Mouse (Mus musculus) liver, adult 2 months (tissue): ENCODE results near the gene Dpp6. TPM values are rescaled to one million over a fixed set of nuclear protein-coding genes. Genes with fewer than 3 reads are reported as not detected.

ENCODE experiments used
- DNase-seq: peaks from one replicate; pipeline ENCODE4 v3.0.0-alpha.2; 2011; ENCODE audit warnings: low read depth, low spot score; ENCODE audit errors: extremely low read depth
- H3K27ac ChIP-seq: fragments of 200-500 bp; replicated peaks from 2 replicates; pipeline ENCODE4 v1.5.1; 2012; ENCODE audit warnings: low read depth, mild to moderate bottlenecking, control low read depth, inconsistent platforms, low read length; ENCODE audit not compliant: insufficient read depth
- H3K27me3 ChIP-seq: fragments of 200-500 bp; 2 replicates; pipeline ENCODE4 v1.6.1; 2012; ENCODE audit warnings: mild to moderate bottlenecking, moderate library complexity, low read length, inconsistent platforms; ENCODE audit not compliant: control insufficient read depth, insufficient read depth
- H3K36me3 ChIP-seq: fragments of 200-500 bp; 2 replicates; pipeline ENCODE4 v1.6.1; 2012; ENCODE audit warnings: low read length, inconsistent platforms; ENCODE audit not compliant: control insufficient read depth, insufficient read depth
- H3K4me1 ChIP-seq: fragments of 200-500 bp; 2 replicates; pipeline ENCODE4 v1.6.1; 2011; ENCODE audit warnings: low read length; ENCODE audit not compliant: control insufficient read depth, insufficient read depth
- H3K4me3 ChIP-seq: fragments of 200-500 bp; 2 replicates; pipeline ENCODE4 v1.5.1; 2011; ENCODE audit warnings: low read depth, mild to moderate bottlenecking, control low read depth, low read length, moderate library complexity; ENCODE audit not compliant: insufficient read depth
- H3K79me2 ChIP-seq: fragments of 200-500 bp; 2 replicates; pipeline ENCODE4 v1.6.1; 2012; ENCODE audit warnings: inconsistent platforms, mild to moderate bottlenecking, low read length, moderate library complexity; ENCODE audit not compliant: control insufficient read depth, insufficient read depth
- H3K9ac ChIP-seq: fragments of 200-500 bp; 2 replicates; pipeline ENCODE4 v1.6.1; 2012; ENCODE audit warnings: low read depth, mild to moderate bottlenecking, control low read depth, inconsistent platforms, low read length
- CTCF ChIP-seq: fragments of 200-500 bp; IDR thresholded peaks from 2 replicates; pipeline ENCODE4 v1.5.1; 2011; ENCODE audit warnings: low read depth, low read length, control low read depth
- POLR2A ChIP-seq: fragments of 200-500 bp; IDR thresholded peaks from 2 replicates; pipeline ENCODE4 v1.6.1; 2011; ENCODE audit warnings: low read length, control low read depth; ENCODE audit not compliant: insufficient read depth; ENCODE audit errors: extremely low read depth
- WGBS: fragments of 180-500 bp; shearing (Covaris S2); methylation state at CpG from one replicate; pipeline ENCODE4 v1.1.7; 2018; 5-methylcytosine and 5-hydroxymethylcytosine counted together
- polyA plus RNA-seq: library from polyadenylated mRNA; depleted of rRNA; stranded (reverse); fragments of >200 nt; gene quantifications from 2 replicates; pipeline ENCODE4 v1.2.3, GENCODE M21; 2012
- total RNA-seq: library from RNA; depleted of rRNA; stranded (reverse); fragments of >200 nt; gene quantifications from 2 replicates; pipeline ENCODE4 v1.2.3, GENCODE M21; 2014

Gene Dpp6
- total and polyA plus RNA-seq, 2 experiments = not detected

DNA sequence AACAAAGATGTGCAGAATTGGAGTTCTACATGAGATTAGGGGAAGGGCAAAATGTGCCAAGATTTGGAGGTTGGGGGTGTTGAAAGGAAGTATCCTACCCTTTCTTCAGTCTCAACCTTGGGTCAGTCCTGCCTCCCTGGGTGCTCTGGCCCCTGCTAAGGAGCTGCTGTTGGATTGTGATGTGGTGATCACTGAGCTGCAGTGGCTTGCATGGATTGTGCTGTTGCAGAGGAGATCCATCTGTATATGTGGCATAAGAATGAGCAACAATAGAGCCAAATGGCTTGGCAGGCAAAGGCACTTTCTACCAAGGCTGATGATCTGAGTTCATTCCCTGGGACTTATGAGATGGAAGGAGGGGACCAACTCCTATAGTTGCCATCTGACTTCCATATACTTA lies 804.8 kb downstream of the Dpp6 start:
- TF ChIP-seq POLR2A (no peak), CTCF (no peak)
- DNase-seq = no peak
- no peak overlapping the region for H3K4me3 ChIP-seq
- H3K9ac ChIP-seq = no peak overlapping the region
- no peaks in the 10 kb centered on the region for H3K36me3 ChIP-seq
- H3K27ac ChIP-seq = no peak overlapping the region
- no peaks in the 10 kb centered on the region for H3K79me2 ChIP-seq
- H3K27me3 ChIP-seq = no peaks in the 10 kb centered on the region
- no peaks in the 10 kb centered on the region for H3K4me1 ChIP-seq

DNA sequence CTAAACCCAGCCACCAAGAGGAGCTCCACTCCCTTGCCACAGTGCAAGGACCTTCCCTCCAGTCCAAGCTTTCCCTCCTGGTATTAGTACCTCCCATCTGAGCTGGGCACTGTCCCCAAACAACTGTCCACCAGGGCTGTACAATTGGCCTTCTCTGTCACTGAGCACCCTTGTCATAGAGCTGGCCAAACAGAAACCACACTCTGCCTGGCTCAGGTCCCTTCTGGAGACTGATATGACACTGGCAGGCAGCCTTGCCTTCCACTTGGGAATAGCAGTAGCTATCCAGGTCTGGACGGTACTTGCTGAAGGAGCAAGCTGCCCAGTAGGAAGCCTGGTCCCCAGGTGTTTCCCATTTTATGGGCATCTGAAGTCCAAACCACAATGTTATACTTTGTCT lies 806.9 kb downstream of the Dpp6 start:
- H3K4me1 ChIP-seq = no peaks in the 10 kb centered on the region
- H3K27ac ChIP-seq = no peak overlapping the region
- H3K79me2 ChIP-seq = no peaks in the 10 kb centered on the region
- no peak for TF ChIP-seq CTCF
- H3K27me3 ChIP-seq = no peaks in the 10 kb centered on the region
- no peaks in the 10 kb centered on the region for H3K36me3 ChIP-seq
- no peak for DNase-seq
- no peak overlapping the region for H3K9ac ChIP-seq
- H3K4me3 ChIP-seq = no peak overlapping the region
- WGBS = 58% methylated on average over 1 of the region's 1 CpGs

DNA sequence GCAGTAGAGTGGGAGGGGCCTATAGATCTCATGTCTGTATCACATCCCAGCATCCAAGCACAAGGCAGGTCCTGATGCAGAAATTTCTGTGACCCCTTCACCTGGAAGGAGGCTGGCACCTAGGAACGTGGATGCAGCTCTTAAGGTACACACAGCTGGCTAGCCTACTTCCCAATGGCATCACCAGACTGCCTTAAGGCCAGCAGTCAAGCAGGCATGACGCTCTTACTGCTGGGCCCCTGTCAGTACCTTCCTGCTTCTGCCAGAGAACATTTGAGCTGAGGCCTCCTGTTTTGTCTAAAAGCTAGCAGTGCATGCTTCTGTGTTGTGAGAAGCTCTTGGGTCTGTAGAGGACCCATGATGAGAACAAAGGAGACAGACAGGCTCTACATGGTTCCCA lies 815.1 kb downstream of the Dpp6 start:
- Histone ChIP-seq H3K4me1 (no peaks in the 10 kb centered on the region), H3K9ac (no peak overlapping the region), H3K79me2 (no peaks in the 10 kb centered on the region), H3K27ac (no peak overlapping the region), H3K27me3 (no peaks in the 10 kb centered on the region), H3K4me3 (no peak overlapping the region), H3K36me3 (no peaks in the 10 kb centered on the region)
- no peak for DNase-seq
- TF ChIP-seq POLR2A = no peak
- 85% methylated on average over 2 of the region's 2 CpGs for WGBS

DNA sequence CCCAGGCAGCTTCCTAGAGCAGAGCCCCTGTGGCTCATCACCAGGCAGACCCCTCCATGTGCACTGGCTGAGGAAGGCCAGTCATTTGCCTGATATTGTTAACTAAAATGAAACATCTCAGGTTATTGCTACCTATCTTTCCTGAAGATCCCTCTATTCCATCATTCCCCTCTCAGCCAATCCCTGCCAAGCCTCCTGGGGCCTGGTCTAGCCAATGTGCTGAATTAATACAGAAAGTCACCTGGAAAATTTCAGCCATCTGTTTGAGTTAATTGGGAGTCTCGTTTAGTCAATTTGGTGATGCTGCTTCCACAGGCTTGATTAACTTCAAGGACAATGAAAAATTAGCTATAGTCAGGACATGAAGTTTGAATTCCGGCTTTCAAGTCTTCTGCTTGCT lies 818.9 kb downstream of the Dpp6 start:
- Histone ChIP-seq H3K36me3 (no peaks in the 10 kb centered on the region), H3K79me2 (no peaks in the 10 kb centered on the region), H3K9ac (no peak overlapping the region), H3K27ac (no peak overlapping the region), H3K27me3 (no peaks in the 10 kb centered on the region), H3K4me1 (no peaks in the 10 kb centered on the region), H3K4me3 (no peak overlapping the region)
- 89% methylated on average over 2 of the region's 2 CpGs for WGBS
- DNase-seq = no peak
- no peak for TF ChIP-seq POLR2A
- TF ChIP-seq CTCF = no peak

DNA sequence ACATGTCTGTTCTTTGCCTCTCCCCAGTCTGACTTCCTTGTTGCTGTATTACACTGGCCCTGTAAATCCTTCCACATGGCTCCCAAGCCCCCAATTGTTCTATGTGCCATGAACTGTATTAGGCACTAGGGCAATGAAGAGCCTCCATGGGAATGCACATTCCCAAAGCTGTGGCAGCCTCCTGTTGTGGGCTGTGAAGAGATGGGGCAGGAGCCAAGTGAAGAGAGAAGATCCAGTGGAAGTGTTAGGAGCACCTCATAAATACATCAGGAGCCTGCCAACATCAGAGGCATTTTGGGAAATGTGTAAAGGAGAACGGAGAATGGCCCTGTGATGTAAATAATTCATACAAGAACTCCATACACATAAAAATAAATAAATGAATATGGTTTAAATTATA lies 824.9 kb downstream of the Dpp6 start:
- 86% methylated on average over 1 of the region's 1 CpGs for WGBS
- H3K4me1 ChIP-seq = no peaks in the 10 kb centered on the region
- DNase-seq = no peak
- no peaks in the 10 kb centered on the region for H3K79me2 ChIP-seq
- H3K4me3 ChIP-seq = no peak overlapping the region
- no peak overlapping the region for H3K27ac ChIP-seq
- H3K27me3 ChIP-seq = no peaks in the 10 kb centered on the region
- no peak overlapping the region for H3K9ac ChIP-seq
- TF ChIP-seq CTCF = no peak
- TF ChIP-seq POLR2A = no peak
- no peaks in the 10 kb centered on the region for H3K36me3 ChIP-seq

DNA sequence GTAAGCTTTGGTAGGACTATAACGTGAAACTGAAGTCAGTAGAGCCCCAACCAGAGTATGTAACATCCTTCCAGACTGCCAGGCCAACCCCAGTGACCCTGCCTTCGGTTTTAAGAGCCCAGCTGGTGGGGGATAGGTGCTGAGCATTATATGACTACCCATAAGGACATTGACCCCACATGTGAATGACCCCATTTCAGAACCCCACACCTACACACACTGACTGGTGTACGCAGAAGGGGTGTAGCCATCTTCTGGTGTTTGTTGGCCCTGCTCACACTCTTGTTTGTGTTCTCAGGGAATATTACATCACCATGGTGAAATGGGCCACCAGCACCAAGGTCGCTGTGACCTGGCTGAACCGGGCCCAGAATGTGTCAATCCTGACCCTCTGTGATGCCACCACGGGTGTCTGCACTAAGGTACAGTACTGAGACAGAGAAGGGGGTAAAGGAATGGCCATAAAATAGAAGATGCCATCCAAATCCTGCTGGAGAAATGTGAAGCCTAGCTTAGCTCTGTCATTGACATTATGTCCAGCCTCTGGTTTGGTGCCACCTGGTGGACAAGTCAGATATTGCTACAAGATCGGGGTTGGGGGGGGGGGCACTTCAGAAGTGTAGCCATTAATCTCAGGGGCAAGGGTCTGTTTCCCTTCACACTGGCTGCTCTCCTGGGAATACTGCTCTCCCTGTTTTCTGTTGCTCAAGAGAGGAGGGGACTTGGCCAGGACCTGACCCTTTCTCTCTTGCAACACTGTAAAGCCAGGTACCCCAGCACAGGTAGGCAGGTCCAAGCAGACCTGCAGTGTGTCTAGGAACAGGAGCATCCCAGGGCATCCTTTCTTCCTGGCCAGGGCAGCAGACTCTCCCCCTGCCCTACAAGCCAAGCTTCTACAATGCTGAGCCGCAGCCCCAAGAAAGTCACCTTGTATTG lies 835.1 kb downstream of the Dpp6 start:
- TF ChIP-seq POLR2A (no peak), CTCF (peak; percentile 25; the same call in 1 of the 2 replicates)
- H3K79me2 ChIP-seq = no peaks in the 10 kb centered on the region
- no peak overlapping the region for H3K9ac ChIP-seq
- no peaks in the 10 kb centered on the region for H3K27me3 ChIP-seq
- DNase-seq = peak; percentile 90
- peaks cover 10% of the 10 kb centered on the region; the same call in 1 of the 2 replicates for H3K4me1 ChIP-seq
- 25% methylated on average over 8 of the region's 8 CpGs for WGBS
- no peaks in the 10 kb centered on the region for H3K36me3 ChIP-seq
- H3K27ac ChIP-seq = peak overlapping the region; percentile 21
- no peak overlapping the region for H3K4me3 ChIP-seq
